Mouse (Mus musculus) testis, adult 2 months (tissue): Measurements from ENCODE around the gene Vps54. TPM values are rescaled to one million over a fixed set of nuclear protein-coding genes. Genes with fewer than 3 reads are reported as not detected.

Source experiments
- H3K27ac ChIP-seq: fragments of 200-500 bp; 2 replicates; pipeline ENCODE4 v1.5.1; 2012; ENCODE audit warnings: low read depth, low read length; ENCODE audit not compliant: control insufficient read depth, insufficient read depth
- H3K27me3 ChIP-seq: fragments of 200-500 bp; 2 replicates; pipeline ENCODE4 v1.6.1; 2012; ENCODE audit warnings: mild to moderate bottlenecking, low read length, moderate library complexity; ENCODE audit not compliant: control insufficient read depth, insufficient read depth
- H3K36me3 ChIP-seq: fragments of 200-500 bp; 2 replicates; pipeline ENCODE4 v1.6.1; 2012; ENCODE audit warnings: mild to moderate bottlenecking, low read length; ENCODE audit not compliant: control insufficient read depth, insufficient read depth
- H3K4me1 ChIP-seq: fragments of 200-500 bp; 2 replicates; pipeline ENCODE4 v1.6.1; 2012; ENCODE audit warnings: low read length; ENCODE audit not compliant: control insufficient read depth, insufficient read depth
- H3K4me3 ChIP-seq: fragments of 200-500 bp; 2 replicates; pipeline ENCODE4 v1.5.1; 2012; ENCODE audit warnings: low read depth, mild to moderate bottlenecking, low read length, moderate library complexity, mixed read lengths; ENCODE audit not compliant: control insufficient read depth
- CTCF ChIP-seq: fragments of 200-500 bp; IDR thresholded peaks from 2 replicates; pipeline ENCODE4 v1.5.1; 2012; ENCODE audit warnings: low read depth, mild to moderate bottlenecking, inconsistent platforms, low read length, moderate library complexity; ENCODE audit not compliant: control insufficient read depth, insufficient read depth, insufficient replicate concordance
- POLR2A ChIP-seq: fragments of 200-500 bp; IDR thresholded peaks from 2 replicates; pipeline ENCODE4 v1.6.1; 2012; ENCODE audit warnings: low read depth, mild to moderate bottlenecking, inconsistent platforms, low read length, moderate library complexity; ENCODE audit not compliant: control insufficient read depth
- polyA plus RNA-seq: library from polyadenylated mRNA; depleted of rRNA; stranded (reverse); fragments of >200 nt; gene quantifications from 2 replicates; pipeline ENCODE4 v1.2.3, GENCODE M21; 2012

The Vps54 gene
- polyA plus RNA-seq, 1 experiment = 7.1 TPM

DNA sequence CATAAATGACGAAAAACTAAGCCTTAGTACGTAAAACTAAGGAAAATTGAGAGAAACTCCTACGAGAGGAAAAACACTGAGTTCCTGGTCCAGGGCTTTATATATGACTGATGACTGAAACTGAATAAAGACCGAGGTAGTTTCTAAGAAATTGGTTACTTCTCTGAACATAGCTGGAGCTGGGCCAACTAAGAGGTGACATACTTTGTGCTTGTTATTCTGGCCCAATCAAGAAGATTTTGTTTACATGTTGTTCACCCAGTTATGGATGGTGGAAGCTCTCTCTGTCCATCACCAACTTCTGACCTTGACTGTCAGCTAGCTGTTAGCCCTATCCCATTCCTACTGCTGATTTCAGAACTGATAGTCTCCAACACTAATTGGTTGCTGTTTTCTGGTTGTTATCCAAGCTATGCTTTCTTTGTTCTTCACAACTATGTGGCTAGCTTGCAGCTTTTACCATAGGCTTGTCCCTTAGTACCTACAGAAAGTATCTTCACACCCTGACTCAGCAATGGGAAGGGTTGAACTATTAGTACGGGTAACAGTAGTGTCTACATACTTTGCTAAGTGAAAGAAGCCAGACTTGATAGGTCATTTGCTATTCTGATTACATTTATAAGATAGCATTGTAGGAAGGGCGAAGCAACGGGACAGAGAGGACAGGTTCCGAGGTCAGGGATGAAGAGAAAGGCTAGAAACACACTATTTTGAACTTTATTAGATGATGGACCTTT lies 19.1 kb upstream of the Vps54 start:
- H3K4me3 ChIP-seq = no peak overlapping the region
- TF ChIP-seq CTCF = no peak
- no peak for TF ChIP-seq POLR2A
- H3K27ac ChIP-seq = no peak overlapping the region
- H3K36me3 ChIP-seq = no peaks in the 10 kb centered on the region
- no peaks in the 10 kb centered on the region for H3K4me1 ChIP-seq
- H3K27me3 ChIP-seq = no peaks in the 10 kb centered on the region

DNA sequence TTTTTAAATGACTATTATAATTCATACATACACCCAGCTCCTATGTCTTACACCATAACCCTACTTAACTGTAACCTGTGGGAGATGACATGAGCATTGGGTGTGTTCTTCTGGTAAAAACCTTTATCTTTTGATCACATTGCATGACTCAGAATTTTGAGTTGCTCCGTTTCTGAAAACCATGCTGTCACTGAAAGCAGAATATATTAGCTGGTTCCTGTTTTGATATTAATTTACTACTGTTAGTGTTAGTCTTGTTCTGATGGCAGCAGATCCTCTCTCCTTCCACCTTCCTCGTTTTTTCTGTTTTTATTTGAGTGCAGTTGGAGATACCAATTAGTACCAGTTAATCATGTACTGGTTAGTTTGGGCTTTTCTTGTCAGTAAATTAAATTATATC lies 18.3 kb upstream of the Vps54 start:
- Histone ChIP-seq H3K27ac (no peak overlapping the region), H3K4me3 (no peak overlapping the region), H3K27me3 (no peaks in the 10 kb centered on the region), H3K4me1 (no peaks in the 10 kb centered on the region), H3K36me3 (no peaks in the 10 kb centered on the region)
- no peak for TF ChIP-seq POLR2A
- no peak for TF ChIP-seq CTCF

DNA sequence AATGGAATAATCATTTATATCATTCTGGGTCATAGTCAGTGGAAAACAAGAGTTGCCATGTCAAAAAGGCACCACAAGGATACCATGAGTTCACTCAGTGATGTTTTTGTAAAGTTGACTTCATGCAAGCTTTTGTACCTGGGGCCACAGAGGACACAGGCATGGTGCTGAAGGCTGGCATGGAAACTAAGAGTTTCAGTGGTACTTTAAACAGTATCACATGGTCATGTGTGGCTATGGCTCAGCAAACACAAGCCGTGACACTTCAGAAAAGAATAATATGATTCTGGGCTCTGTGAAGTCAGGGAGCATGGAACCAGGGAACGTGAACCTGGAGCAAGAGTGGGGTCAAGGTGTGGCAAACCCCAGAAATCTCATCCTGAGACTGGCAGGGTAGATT lies 17.7 kb upstream of the Vps54 start:
- TF ChIP-seq POLR2A (no peak), CTCF (no peak)
- H3K4me1 ChIP-seq = no peaks in the 10 kb centered on the region

DNA sequence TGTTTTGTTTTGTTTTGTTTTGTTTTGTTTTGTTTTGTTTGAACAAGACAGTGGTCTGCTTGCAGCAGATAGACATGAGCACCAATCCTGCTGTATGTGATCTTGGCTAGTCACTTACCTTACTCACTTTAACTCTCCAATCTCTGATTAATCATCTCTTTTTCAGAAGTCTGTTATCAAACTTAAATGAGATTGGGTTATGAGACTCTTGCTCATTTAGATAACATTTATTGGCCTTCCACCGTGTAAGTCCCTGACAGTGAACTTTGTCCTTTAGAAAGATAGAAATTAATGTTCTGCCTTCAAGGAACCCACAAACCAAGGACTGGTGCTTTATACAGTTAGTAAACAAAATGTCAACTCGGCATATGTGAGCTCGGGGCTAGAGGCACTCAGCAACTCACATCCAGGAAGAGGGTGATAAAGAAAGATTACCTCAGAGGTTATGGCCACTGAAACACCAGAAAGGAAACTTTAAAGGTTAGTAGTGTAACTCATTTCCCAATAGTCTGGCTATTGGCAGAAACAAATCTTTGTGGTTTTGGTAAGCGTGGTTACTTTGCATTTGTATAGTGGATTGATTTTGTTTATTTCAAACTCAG lies 16.4 kb upstream of the Vps54 start:
- Histone ChIP-seq H3K36me3 (no peaks in the 10 kb centered on the region), H3K4me3 (no peak overlapping the region), H3K27me3 (no peaks in the 10 kb centered on the region), H3K4me1 (no peaks in the 10 kb centered on the region), H3K27ac (no peak overlapping the region)
- TF ChIP-seq CTCF (no peak), POLR2A (no peak)

More for the DNA sequence above, 17.7 kb upstream of the Vps54 start:
- no peaks in the 10 kb centered on the region for H3K36me3 ChIP-seq
- no peaks in the 10 kb centered on the region for H3K27me3 ChIP-seq
- H3K4me3 ChIP-seq = no peak overlapping the region
- no peak overlapping the region for H3K27ac ChIP-seq

DNA sequence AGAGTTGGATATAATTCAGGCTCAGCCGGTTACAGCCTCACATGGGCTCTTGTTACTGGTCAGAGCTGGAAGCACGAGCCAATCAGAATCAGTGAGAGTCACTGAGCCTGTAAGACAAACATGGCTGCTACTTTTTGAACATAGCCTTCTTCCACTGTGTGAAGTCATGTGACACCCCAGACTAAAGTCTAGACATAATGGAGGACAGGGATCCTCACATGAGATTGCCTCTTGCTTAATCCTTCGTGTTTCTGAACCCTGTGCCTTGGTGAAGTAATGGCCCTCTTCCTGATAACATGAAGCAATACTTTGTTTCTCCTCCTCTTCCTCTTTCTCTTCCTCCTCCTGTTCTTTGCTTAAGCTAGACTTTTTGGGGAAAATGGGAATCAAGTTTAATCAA lies 15.5 kb upstream of the Vps54 start:
- Histone ChIP-seq H3K27me3 (no peaks in the 10 kb centered on the region), H3K4me1 (no peaks in the 10 kb centered on the region), H3K36me3 (no peaks in the 10 kb centered on the region), H3K4me3 (no peak overlapping the region), H3K27ac (no peak overlapping the region)
- TF ChIP-seq CTCF (no peak), POLR2A (no peak)

DNA sequence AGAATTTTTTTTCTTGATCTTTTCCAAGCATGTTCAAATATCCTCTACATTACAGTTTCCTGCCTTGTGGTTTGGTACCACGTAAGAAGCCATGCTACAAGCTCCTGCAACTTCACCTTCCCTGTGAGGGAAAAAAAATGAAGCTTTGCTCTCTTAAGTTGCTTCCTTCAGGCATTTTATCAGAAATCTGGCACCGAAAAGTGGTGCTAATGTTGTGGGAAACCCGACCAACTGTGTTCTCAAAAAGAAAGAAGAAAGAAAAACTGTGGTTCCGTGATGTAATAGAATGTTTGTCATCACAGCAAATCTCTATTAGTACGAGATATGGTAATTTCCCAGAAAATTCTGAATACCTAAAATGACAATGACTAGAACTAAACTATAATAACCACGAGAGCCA lies 15.0 kb upstream of the Vps54 start:
- no peak overlapping the region for H3K4me3 ChIP-seq
- no peaks in the 10 kb centered on the region for H3K36me3 ChIP-seq
- TF ChIP-seq CTCF (no peak), POLR2A (no peak)
- no peaks in the 10 kb centered on the region for H3K4me1 ChIP-seq
- no peaks in the 10 kb centered on the region for H3K27me3 ChIP-seq
- no peak overlapping the region for H3K27ac ChIP-seq

DNA sequence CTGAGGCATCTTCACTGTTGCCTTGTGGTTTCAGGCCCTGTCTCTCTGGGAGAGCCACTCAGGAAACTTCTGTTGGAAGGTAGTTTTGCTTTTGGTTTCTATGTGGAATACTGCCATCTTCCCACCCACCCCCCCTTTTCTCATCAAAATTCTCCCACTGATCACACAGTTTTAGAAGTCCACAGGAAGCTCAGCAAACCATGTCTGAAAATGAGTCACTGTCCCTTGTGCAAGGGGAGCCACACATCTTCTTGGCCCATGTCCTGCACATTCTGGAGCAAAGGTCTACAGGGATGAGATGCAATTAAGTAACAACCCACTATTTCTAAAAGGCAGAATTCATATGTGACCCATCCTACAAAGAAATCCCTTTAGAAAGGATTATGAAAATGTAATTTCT lies 14.6 kb upstream of the Vps54 start:
- Histone ChIP-seq H3K27me3 (no peaks in the 10 kb centered on the region), H3K27ac (no peak overlapping the region), H3K4me3 (no peak overlapping the region), H3K4me1 (no peaks in the 10 kb centered on the region), H3K36me3 (no peaks in the 10 kb centered on the region)
- TF ChIP-seq CTCF = no peak
- no peak for TF ChIP-seq POLR2A

DNA sequence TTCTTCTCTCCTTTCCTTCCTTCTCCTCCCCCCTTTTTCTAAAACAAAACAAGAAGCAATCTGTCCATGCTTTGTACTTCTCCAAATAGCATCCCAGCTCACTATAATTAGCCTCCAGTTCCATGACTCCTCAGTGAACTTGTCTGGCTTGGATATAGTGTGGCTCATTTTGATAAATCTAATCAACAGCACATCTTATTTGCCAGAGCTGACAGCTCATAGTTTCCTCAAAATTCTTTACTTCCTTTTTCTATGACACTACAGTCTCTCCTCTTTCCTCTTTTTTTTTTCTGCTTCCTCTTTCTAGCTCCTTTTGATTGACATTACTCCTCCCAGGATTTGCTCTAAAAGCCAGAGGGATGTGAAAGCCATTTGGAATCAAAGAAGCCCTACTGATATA lies 14.1 kb upstream of the Vps54 start:
- no peaks in the 10 kb centered on the region for H3K4me1 ChIP-seq
- H3K27ac ChIP-seq = no peak overlapping the region
- TF ChIP-seq CTCF = no peak
- no peak for TF ChIP-seq POLR2A
- H3K4me3 ChIP-seq = no peak overlapping the region
- no peaks in the 10 kb centered on the region for H3K27me3 ChIP-seq
- no peaks in the 10 kb centered on the region for H3K36me3 ChIP-seq
